Mouse (Mus musculus): Measurements from ENCODE around the gene Psmd4.

- TF ChIP-seq POLR2A (IDR thresholded peaks at IDR 0.05; ENCODE audit: low read depth, low read length) (no peak), CTCF (IDR thresholded peaks at IDR 0.05; ENCODE audit: borderline replicate concordance, insufficient read depth, low read length) (no peak)
Observed at GRCm38 (mm10) chr3:95063741-95064140, 21.3 kb upstream of the Psmd4 start.
